Comparison of ENCODE assay signal across 24 mouse cellular contexts in the genomic region with DNA sequence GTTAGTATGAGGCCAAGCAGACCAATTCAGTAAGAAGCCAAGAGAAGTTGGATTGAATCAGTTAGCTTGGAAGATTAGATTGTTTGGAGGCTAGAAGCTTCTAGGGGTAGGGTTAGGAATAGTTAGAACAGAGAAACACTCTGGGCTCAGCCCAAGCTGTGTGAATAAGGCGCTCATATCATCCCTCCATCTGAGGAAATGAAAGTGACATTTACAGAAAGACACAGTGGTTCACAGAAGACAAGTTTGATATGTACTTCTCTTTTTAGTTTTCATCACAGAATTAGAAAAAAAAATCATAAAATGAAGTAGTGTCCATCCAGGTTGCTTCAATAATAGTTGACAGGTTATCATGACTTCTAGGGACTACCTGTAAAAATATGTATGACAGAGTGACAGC.
"Had no signal": no experiment of that assay in that cellular context is flagged by ENCODE, and none has a peak within 500 bp of the region (broad histone marks: within the 10 kb centered on the region; RNA-seq: fewer than 3 reads in every experiment).

No protein-coding gene starts in this region.

- H3K4me2 ChIP-seq: liver, embryonic 11.5 days; liver, embryonic 13.5 days; liver, embryonic 15.5 days; lung, embryonic 15.5 days; midbrain, embryonic 11.5 days; midbrain, embryonic 13.5 days; midbrain, embryonic 15.5 days; neural tube, embryonic 12.5 days; stomach, embryonic 15.5 days had no signal

- ATAC-seq: liver, postnatal 0 days; lung, postnatal 0 days; midbrain, embryonic 13.5 days; midbrain, embryonic 15.5 days had no signal

- H3K27ac ChIP-seq: liver, embryonic 13.5 days; liver, embryonic 15.5 days; lung, embryonic 15.5 days; macrophage; midbrain, embryonic 13.5 days; midbrain, embryonic 15.5 days; neural tube, embryonic 12.5 days; stomach, embryonic 15.5 days; stomach, postnatal 0 days had no signal

- DNase-seq: liver, embryonic 13.5 days; liver, postnatal 0 days; lung, adult 2 months; lung, postnatal 14 days; lung, postnatal 36 days; retina, postnatal 1 day; right cerebral cortex, adult 18-20 months; right cerebral cortex, postnatal 25 days; right cerebral cortex, postnatal 4 days; spleen, adult 18-20 months; thymus, postnatal 25 days; thymus, postnatal 4 days had no signal

- H3K36me3 ChIP-seq: liver, embryonic 13.5 days; liver, embryonic 15.5 days; lung, embryonic 15.5 days; midbrain, embryonic 13.5 days; midbrain, embryonic 15.5 days; neural tube, embryonic 12.5 days; stomach, embryonic 15.5 days had no signal

- H3K9me3 ChIP-seq: liver, embryonic 13.5 days; liver, embryonic 15.5 days; lung, embryonic 15.5 days; megakaryocyte, embryonic 14.5 days; midbrain, embryonic 13.5 days; midbrain, embryonic 15.5 days; neural tube, embryonic 12.5 days; stomach, embryonic 15.5 days had no signal

- H3K4me1 ChIP-seq: lung, embryonic 15.5 days; midbrain, embryonic 13.5 days; midbrain, embryonic 15.5 days; neural tube, embryonic 12.5 days; stomach, embryonic 15.5 days had no signal

- H3K4me3 ChIP-seq: liver, embryonic 13.5 days; liver, embryonic 15.5 days; lung, embryonic 15.5 days; megakaryocyte, embryonic 14.5 days; midbrain, embryonic 13.5 days; midbrain, embryonic 15.5 days; neural tube, embryonic 12.5 days; stomach, embryonic 15.5 days had no signal

- H3K9ac ChIP-seq: liver, embryonic 13.5 days; liver, embryonic 15.5 days; liver, postnatal 0 days; lung, embryonic 15.5 days; midbrain, embryonic 13.5 days; midbrain, embryonic 15.5 days; neural tube, embryonic 12.5 days; stomach, embryonic 15.5 days had no signal

- H3K27me3 ChIP-seq: liver, embryonic 13.5 days; liver, embryonic 15.5 days; lung, embryonic 15.5 days; megakaryocyte, embryonic 14.5 days; midbrain, embryonic 13.5 days; midbrain, embryonic 15.5 days; neural tube, embryonic 12.5 days; stomach, embryonic 15.5 days had no signal
